Mouse (Mus musculus) CH12.LX (cell line): ENCODE results near the gene Polr1b.

Source experiments
- TCF12 ChIP-seq: IDR thresholded peaks from 2 replicates; pipeline ENCODE4 v1.6.1; 2014; ENCODE audit warnings: low read depth, mild to moderate bottlenecking, inconsistent platforms, low read length, improper control_type of control experiment
- ZC3H11A ChIP-seq: IDR thresholded peaks from 2 replicates; pipeline ENCODE4 v1.6.1; 2012; ENCODE audit warnings: low read depth, mild to moderate bottlenecking, inconsistent platforms, low read length, improper control_type of control experiment

DNA sequence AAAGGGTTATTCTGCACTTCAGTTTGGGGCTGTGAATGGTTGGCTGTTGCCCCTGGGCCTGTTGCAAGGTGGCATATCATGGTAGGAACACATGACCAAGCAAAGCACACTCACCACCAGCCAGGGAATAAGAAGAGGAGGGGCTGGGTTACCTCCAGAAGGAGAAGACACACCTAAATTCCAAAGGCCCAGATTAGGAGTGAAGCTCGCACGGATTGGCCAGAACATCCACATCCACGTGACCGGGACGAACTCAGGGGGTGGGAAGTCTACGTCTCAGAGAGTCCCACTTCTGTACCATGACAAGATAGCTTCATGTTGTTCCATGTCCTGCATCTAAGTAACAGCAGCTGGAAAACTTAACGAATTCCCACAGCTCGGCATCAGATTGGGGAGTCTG is 43.5 kb upstream of the Polr1b start:
- TF ChIP-seq ZC3H11A = no peak
- TF ChIP-seq TCF12 = no peak
